Mouse (Mus musculus) left cerebral cortex, adult 2 months (tissue): Measurements from ENCODE around the gene Anks1. TPM values are rescaled to one million over a fixed set of nuclear protein-coding genes. Genes with fewer than 3 reads are reported as not detected.
A peak's percentile ranks its signal among the peaks of the same experiment; 100 is the strongest.

ENCODE experiments used
- DNase-seq, 2 experiments: peaks; one replicate each; pipeline ENCODE4 v3.0.0; 2021 to 2022; ENCODE audit warnings: low spot score in 2 of 2, mixed read lengths in 1 of 2; ENCODE audit errors: extremely low spot score in 1 of 2
- H3K27ac ChIP-seq: fragments of 200-600 bp; 2 replicates; pipeline ENCODE4 v1.8.1; 2022
- H3K4me3 ChIP-seq: fragments of 200-600 bp; 2 replicates; pipeline ENCODE4 v1.8.1; 2022
- CTCF ChIP-seq: fragments of 200-600 bp; IDR thresholded peaks from 2 replicates; pipeline ENCODE4 v1.8.1; 2022; ENCODE audit warnings: antibody characterized with exemption, mild to moderate bottlenecking, moderate library complexity
- intact Hi-C: fragments of 180-260 bp; cut with DNase I; formaldehyde crosslinking; loops from one replicate; pipeline ENCODE4 v1.15.1; 2025
- total RNA-seq, 2 experiments: library from RNA; stranded (reverse); gene quantifications; 2 replicates each; pipeline ENCODE4 v1.2.3; 2021

Anks1 gene
- total RNA-seq, 2 experiments from 2014 or later: 36.6 to 54.9 TPM

GRCm38 (mm10) chr17:28006611-28007010 lies 97.5 kb downstream of the Anks1 start:
- intact Hi-C loops: loop anchor here (5.0 kb wide), 1 partner anchor 36 kb away; no protein-coding TSS in a partner anchor
- no peak for TF ChIP-seq CTCF
- DNase-seq: no peak
- Histone ChIP-seq H3K4me3 (no peak overlapping the region), H3K27ac (peak overlapping the region; percentile 74)

GRCm38 (mm10) chr17:28007179-28007811 lies 98.2 kb downstream of the Anks1 start:
- intact Hi-C loops: loop anchor here (5.0 kb wide), 1 partner anchor 35 kb away; no protein-coding TSS in a partner anchor
- Histone ChIP-seq H3K4me3 (peak overlapping the region; percentile 40), H3K27ac (peak overlapping the region; percentile 74)
- no peak for TF ChIP-seq CTCF
- no peak for DNase-seq

DNA sequence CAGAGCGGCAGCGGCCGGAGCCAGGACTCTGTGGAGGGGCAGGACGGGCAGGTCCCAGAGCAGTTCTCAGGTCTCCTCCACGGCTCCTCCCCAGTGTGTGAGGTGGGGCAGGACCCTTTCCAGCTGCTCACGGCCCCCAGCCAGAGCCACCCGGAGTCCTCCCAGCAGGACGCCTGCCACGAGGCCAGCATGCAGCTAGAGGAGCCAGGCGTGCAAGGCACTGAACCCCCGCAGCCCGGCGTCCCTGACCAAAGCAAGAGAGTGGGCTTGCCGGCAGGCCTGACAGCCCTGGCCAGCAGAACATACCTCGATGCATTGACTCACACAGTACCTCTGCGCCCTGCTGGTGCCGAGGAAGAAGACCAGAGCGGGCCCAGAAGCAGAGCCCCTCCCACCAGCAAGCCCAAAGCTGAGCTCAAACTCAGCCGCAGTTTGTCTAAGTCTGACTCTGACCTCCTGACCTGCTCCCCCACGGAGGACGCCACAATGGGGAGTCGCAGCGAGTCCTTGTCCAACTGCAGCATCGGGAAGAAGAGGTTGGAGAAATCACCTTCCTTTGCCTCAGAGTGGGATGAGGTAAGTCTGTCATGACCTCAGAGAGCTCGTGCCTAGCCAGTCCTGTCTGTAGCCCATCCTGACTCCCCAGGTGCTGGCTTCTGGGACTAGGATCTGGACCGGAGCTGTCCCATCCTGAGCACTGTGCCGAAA lies 98.9 kb downstream of the Anks1 start:
- DNase-seq: no peak
- H3K27ac ChIP-seq: peak overlapping the region; percentile 74
- intact Hi-C loops: loop anchor here (2.0 to 5.0 kb wide), 2 partner anchors 23 to 34 kb away; no protein-coding TSS in a partner anchor
- H3K4me3 ChIP-seq: peak overlapping the region; percentile 40
- no peak; the same call in none of the 2 replicates for TF ChIP-seq CTCF

GRCm38 (mm10) chr17:28008565-28008981 lies 99.5 kb downstream of the Anks1 start:
- peak overlapping the region; percentile 40 for H3K4me3 ChIP-seq
- intact Hi-C loops: loop anchor here (2.0 to 5.0 kb wide), 2 partner anchors 22 to 34 kb away; no protein-coding TSS in a partner anchor
- no peak for TF ChIP-seq CTCF
- H3K27ac ChIP-seq: peak overlapping the region; percentile 74
- no peak for DNase-seq

GRCm38 (mm10) chr17:28009066-28009715 lies 100.1 kb downstream of the Anks1 start:
- no peak for DNase-seq
- peak overlapping the region; percentile 74 for H3K27ac ChIP-seq
- intact Hi-C loops: loop anchor here (2.0 to 5.0 kb wide), 2 partner anchors 22 to 33 kb away; no protein-coding TSS in a partner anchor
- TF ChIP-seq CTCF: no peak
- H3K4me3 ChIP-seq: peak overlapping the region; percentile 40

- no peak for TF ChIP-seq CTCF
- DNase-seq: no peak
- peak overlapping the region; percentile 40 for H3K4me3 ChIP-seq
- intact Hi-C loops: loop anchor here (2.0 to 5.0 kb wide), 2 partner anchors 21 to 33 kb away; no protein-coding TSS in a partner anchor
- H3K27ac ChIP-seq: peak overlapping the region; percentile 74
These were observed 100.6 kb downstream of the Anks1 start for GRCm38 (mm10) chr17:28009716-28010114.

- Histone ChIP-seq H3K4me3 (no peak overlapping the region), H3K27ac (no peak overlapping the region)
- no peak for DNase-seq
- TF ChIP-seq CTCF: no peak
- intact Hi-C loops: no loop called here
These were observed 101.8 kb downstream of the Anks1 start for GRCm38 (mm10) chr17:28010925-28011324.

DNA sequence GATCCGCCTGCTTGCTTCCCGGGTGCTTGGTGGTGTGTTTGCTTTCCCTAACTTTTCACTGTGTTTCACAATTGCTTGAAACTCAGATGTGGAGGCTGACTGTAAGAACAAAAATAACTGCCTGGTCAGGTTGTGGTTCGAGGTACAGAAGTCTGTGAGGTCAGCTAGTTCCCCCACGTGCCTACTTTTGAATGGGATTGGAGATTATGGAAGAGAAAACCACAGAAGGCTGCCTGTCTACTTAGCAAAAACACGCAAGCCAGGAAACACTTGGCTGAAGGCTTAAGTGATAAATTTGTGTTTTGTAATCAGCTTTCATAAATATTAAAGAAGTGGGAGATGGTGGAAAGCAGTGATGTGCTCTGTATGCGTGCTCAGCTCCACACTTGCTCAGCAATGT lies 103.7 kb downstream of the Anks1 start:
- Histone ChIP-seq H3K27ac (peak overlapping the region; percentile 76), H3K4me3 (0 out of 2 replicates have a peak overlapping the region, but pooled peaks have one; percentile 16)
- no peak for TF ChIP-seq CTCF
- no peak for DNase-seq
- intact Hi-C loops: no loop called here

DNA sequence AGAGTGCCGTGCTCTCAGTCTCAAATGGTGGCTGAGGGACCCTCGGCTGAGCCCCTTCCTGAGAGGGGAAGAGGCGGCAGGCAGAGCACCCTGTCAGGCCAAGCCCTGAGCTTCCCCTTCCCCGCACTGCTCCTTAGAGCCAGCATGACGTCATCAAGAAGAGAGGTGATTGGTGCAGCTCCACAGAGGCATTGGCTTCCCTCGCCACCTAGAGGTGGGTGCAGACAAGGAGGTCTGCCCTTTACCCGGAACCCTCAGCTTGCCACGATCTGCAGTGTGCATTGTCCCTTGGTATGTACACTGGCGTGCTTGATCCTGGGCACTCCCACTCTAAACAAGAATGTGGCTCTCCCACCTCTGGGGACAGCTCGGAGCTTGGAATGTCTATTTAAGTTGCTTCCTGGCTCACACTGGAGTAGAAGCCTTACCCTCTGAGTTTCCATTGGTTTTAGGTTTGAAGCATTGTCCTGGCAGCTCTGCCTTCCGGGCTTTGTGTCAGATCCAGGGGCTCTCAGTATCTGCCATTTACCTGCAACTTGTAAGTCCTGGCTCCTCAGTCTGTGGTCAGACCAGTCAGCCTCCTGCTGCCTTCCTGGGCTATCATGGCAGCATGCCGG lies 104.3 kb downstream of the Anks1 start:
- H3K27ac ChIP-seq: peak overlapping the region; percentile 76
- DNase-seq: peak in 1 of 2 experiments; percentile 68
- intact Hi-C loops: no loop called here
- TF ChIP-seq CTCF: peak; percentile 62
- 0 out of 2 replicates have a peak overlapping the region, but pooled peaks have one; percentile 16 for H3K4me3 ChIP-seq

GRCm38 (mm10) chr17:28014449-28014848 lies 105.3 kb downstream of the Anks1 start:
- Histone ChIP-seq H3K27ac (peak overlapping the region; percentile 19), H3K4me3 (no peak overlapping the region)
- intact Hi-C loops: no loop called here
- no peak for TF ChIP-seq CTCF
- no peak for DNase-seq

DNA sequence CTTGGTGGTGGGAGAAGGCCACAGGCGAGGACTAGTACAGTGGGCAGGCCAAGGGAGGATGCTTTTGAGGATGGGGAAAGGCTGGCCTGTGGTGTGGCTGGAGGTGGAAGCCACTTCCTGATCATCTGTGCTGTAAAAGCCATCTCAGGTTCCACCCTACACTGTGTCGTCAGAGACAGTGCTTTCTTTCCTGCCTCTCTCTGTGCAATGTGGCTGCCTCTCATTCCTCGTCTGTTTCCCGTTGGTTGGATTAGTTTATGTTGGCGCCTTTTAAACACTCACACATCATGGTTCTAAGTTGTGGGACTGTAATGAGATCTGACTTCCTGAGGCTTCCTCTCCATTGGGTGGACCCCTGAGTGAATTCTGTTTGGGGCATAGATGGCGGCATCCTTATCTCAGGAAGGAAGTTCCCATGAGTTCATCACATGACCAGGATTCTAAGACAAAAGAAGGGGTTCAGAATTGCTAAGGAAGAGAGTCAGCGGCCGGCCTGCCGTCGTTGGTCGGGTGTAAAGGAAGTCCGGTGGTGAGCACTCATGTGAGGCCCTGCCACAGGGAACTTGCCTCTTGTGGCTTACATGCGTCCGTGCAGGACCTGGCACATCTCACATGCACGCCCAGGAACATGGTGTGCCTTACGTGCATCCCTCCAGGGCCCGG lies 106.1 kb downstream of the Anks1 start:
- intact Hi-C loops: no loop called here
- no peak; the same call in 1 of the 2 replicates for TF ChIP-seq CTCF
- DNase-seq: no peak
- H3K27ac ChIP-seq: peak overlapping the region; percentile 19
- no peak overlapping the region for H3K4me3 ChIP-seq
